Mouse (Mus musculus): ENCODE data around the gene Apbb1ip. TPM values are rescaled to one million over a fixed set of nuclear protein-coding genes. Genes with fewer than 3 reads are reported as not detected.

Apbb1ip gene
- polyA plus RNA-seq, 1 experiment: 45.2 TPM

DNA sequence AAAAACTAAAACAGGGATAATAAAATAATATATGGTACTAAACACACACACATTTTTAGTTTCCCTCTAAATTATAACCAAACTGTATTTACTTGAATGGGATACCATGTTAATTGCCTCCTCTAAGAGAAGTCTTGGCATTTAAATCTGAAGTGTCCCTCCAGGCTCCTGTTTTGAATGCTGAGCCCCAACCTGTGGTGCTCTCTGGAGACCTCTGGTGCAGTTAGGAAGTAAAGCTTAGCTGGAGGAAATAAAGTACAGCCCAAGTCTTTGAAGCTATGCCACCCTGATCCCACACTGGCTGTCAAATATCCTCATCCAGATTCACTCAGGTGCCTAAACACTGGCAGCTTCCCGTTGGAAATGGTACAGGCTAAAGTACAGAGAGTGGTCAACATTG is 10.9 kb downstream of the Apbb1ip start:
- WGBS: 27% methylated on average over 1 of the region's 1 CpGs
- H3K4me3 ChIP-seq (ENCODE audit: control insufficient read depth, insufficient read depth, low read length): no peak overlapping the region
- no peaks in the 10 kb centered on the region; the same call in 1 of the 2 replicates for H3K36me3 ChIP-seq (ENCODE audit: control insufficient read depth, insufficient read depth, low read length)
- peak overlapping the region; percentile 100 for H3K27ac ChIP-seq (ENCODE audit: control insufficient read depth, insufficient read depth, low read length)
- DNase-seq: peak; percentile 22
- peaks cover 15% of the 10 kb centered on the region for H3K4me1 ChIP-seq (replicated peaks; ENCODE audit: control insufficient read depth, insufficient read depth, low read length)
- TF ChIP-seq POLR2A (IDR thresholded peaks at IDR 0.05; ENCODE audit: control insufficient read depth, extremely low read depth, insufficient read depth, low read length, poor library complexity): no peak
- no peak for TF ChIP-seq CTCF (IDR thresholded peaks at IDR 0.05; ENCODE audit: borderline replicate concordance, control insufficient read depth, extremely low read depth, insufficient read depth, low read length, poor library complexity)
- no peaks in the 10 kb centered on the region for H3K27me3 ChIP-seq (ENCODE audit: control insufficient read depth, insufficient read depth, low read length)

DNA sequence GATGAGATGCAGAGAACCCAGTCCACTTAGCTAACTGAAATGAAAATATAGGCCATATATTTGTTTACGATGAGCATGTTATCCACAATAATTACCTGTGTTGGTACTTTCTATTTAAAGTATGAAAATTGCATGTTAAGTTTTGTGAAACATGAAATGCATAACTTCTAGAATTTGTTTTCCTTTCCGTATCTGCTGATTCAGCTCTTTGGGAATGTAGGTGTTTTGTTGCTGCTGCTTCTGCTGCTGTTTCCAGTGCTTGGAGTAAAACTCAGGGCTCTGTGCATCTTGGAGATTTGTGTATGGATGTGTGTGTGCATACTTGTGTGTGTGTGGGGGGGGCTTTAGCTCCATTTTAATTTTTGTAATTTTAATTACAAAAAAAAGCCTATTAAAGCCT is 14.8 kb downstream of the Apbb1ip start:
- H3K4me1 ChIP-seq (replicated peaks; ENCODE audit: control insufficient read depth, insufficient read depth, low read length): peaks cover 6% of the 10 kb centered on the region
- WGBS: 100% methylated on average over 2 of the region's 2 CpGs
- DNase-seq: no peak
- no peaks in the 10 kb centered on the region; the same call in 1 of the 2 replicates for H3K36me3 ChIP-seq (ENCODE audit: control insufficient read depth, insufficient read depth, low read length)
- no peak overlapping the region for H3K27ac ChIP-seq (ENCODE audit: control insufficient read depth, insufficient read depth, low read length)
- H3K27me3 ChIP-seq (ENCODE audit: control insufficient read depth, insufficient read depth, low read length): no peaks in the 10 kb centered on the region
- no peak overlapping the region for H3K4me3 ChIP-seq (ENCODE audit: control insufficient read depth, insufficient read depth, low read length)
- TF ChIP-seq POLR2A (IDR thresholded peaks at IDR 0.05; ENCODE audit: control insufficient read depth, extremely low read depth, insufficient read depth, low read length, poor library complexity) (no peak), CTCF (IDR thresholded peaks at IDR 0.05; ENCODE audit: borderline replicate concordance, control insufficient read depth, extremely low read depth, insufficient read depth, low read length, poor library complexity) (no peak)

DNA sequence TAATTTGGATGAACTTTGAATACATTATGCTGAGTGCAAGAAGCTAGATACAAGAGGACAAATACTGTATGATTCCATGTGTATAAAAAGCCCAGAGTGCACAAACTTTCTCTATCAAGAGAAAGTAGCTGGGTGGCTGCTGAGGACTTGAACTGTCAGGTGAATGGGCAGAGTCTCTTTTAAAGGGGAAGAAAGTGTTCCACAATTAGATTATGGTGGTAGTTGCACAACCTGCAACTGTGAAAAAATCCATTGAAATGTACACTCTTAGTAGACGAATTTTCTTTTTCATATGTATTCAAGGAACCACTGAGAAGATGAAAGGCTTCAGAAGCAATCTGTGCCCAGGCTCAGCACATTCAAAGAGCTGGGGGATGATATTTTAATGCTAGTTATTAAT is 15.7 kb downstream of the Apbb1ip start:
- WGBS: 35% methylated on average over 1 of the region's 1 CpGs
- no peak overlapping the region for H3K27ac ChIP-seq (ENCODE audit: control insufficient read depth, insufficient read depth, low read length)
- no peaks in the 10 kb centered on the region for H3K27me3 ChIP-seq (ENCODE audit: control insufficient read depth, insufficient read depth, low read length)
- no peak for TF ChIP-seq POLR2A (IDR thresholded peaks at IDR 0.05; ENCODE audit: control insufficient read depth, extremely low read depth, insufficient read depth, low read length, poor library complexity)
- no peak for TF ChIP-seq CTCF (IDR thresholded peaks at IDR 0.05; ENCODE audit: borderline replicate concordance, control insufficient read depth, extremely low read depth, insufficient read depth, low read length, poor library complexity)
- DNase-seq: no peak
- H3K36me3 ChIP-seq (ENCODE audit: control insufficient read depth, insufficient read depth, low read length): no peaks in the 10 kb centered on the region; the same call in 1 of the 2 replicates
- H3K4me3 ChIP-seq (ENCODE audit: control insufficient read depth, insufficient read depth, low read length): no peak overlapping the region
- peaks cover 6% of the 10 kb centered on the region for H3K4me1 ChIP-seq (replicated peaks; ENCODE audit: control insufficient read depth, insufficient read depth, low read length)

DNA sequence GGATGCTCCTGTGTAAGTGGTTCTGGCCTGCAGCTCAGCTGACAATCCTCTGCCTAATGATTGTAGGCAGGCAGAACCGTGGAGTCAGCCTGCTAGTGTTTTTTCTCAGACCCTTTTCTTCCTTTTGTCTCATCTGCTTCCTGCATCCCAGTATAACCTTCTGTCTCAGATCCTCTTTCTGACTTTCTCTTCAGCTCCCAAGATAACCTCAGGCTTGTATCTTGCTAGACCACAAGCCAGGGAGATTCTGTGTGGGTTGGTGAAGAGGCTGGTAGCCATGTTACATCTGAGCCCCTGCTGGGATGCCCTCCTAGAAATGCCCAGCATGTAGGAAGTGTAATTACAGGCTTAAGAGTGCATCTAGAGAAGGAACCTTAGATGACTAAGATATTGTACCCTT is 16.5 kb downstream of the Apbb1ip start:
- H3K27ac ChIP-seq (ENCODE audit: control insufficient read depth, insufficient read depth, low read length): no peak overlapping the region
- peaks cover 6% of the 10 kb centered on the region for H3K4me1 ChIP-seq (replicated peaks; ENCODE audit: control insufficient read depth, insufficient read depth, low read length)
- 22% methylated on average over 1 of the region's 1 CpGs for WGBS
- no peak overlapping the region for H3K4me3 ChIP-seq (ENCODE audit: control insufficient read depth, insufficient read depth, low read length)
- no peaks in the 10 kb centered on the region; the same call in 1 of the 2 replicates for H3K36me3 ChIP-seq (ENCODE audit: control insufficient read depth, insufficient read depth, low read length)
- no peaks in the 10 kb centered on the region for H3K27me3 ChIP-seq (ENCODE audit: control insufficient read depth, insufficient read depth, low read length)
- no peak for DNase-seq
- TF ChIP-seq POLR2A (IDR thresholded peaks at IDR 0.05; ENCODE audit: control insufficient read depth, extremely low read depth, insufficient read depth, low read length, poor library complexity) (no peak), CTCF (IDR thresholded peaks at IDR 0.05; ENCODE audit: borderline replicate concordance, control insufficient read depth, extremely low read depth, insufficient read depth, low read length, poor library complexity) (no peak)

DNA sequence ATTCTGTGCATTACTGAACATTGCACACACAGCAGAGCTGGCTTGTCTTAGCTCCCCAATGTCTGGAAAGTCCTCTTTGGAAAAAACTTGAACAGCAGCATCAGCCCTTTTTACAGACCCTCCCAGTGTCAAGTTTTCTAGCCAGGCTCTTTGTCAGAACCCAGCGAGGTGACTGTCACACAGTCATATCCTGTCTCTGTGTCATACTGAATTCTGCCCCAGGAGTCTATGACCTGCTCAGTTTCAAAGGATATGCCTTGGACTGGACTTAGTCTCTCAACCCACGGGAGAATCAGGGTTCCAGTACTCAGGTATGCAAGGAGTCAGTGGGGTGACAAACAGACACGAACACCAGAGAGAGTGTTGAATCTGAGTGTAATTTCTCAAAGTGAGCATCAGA is 21.2 kb downstream of the Apbb1ip start:
- DNase-seq: no peak
- no peak overlapping the region for H3K27ac ChIP-seq (ENCODE audit: control insufficient read depth, insufficient read depth, low read length)
- H3K36me3 ChIP-seq (ENCODE audit: control insufficient read depth, insufficient read depth, low read length): no peaks in the 10 kb centered on the region; the same call in 1 of the 2 replicates
- no peaks in the 10 kb centered on the region; the same call in none of the 2 replicates for H3K4me1 ChIP-seq (replicated peaks; ENCODE audit: control insufficient read depth, insufficient read depth, low read length)
- TF ChIP-seq POLR2A (IDR thresholded peaks at IDR 0.05; ENCODE audit: control insufficient read depth, extremely low read depth, insufficient read depth, low read length, poor library complexity) (no peak), CTCF (IDR thresholded peaks at IDR 0.05; ENCODE audit: borderline replicate concordance, control insufficient read depth, extremely low read depth, insufficient read depth, low read length, poor library complexity) (no peak)
- 96% methylated on average over 3 of the region's 3 CpGs for WGBS
- no peak overlapping the region for H3K4me3 ChIP-seq (ENCODE audit: control insufficient read depth, insufficient read depth, low read length)
- no peaks in the 10 kb centered on the region for H3K27me3 ChIP-seq (ENCODE audit: control insufficient read depth, insufficient read depth, low read length)

DNA sequence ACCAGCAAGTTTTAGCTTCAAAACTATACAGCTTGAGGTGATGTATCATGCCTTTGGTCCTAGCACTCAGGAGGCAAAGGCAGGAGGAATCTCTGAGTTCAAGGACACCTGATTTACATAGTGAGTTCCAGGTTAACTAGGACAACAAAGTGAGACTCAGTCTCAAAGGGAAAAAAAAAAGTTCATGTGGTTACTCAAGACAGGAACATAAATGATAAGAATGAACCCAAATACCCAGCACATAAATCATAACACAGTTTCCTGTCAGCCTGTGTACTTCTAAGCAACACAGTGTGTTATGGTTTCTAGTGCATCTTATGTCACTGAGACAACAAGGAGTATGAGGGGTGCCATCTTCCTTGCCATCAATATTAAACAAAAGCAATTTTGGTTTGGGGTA is 22.6 kb downstream of the Apbb1ip start:
- H3K4me1 ChIP-seq (replicated peaks; ENCODE audit: control insufficient read depth, insufficient read depth, low read length): no peaks in the 10 kb centered on the region; the same call in 1 of the 2 replicates
- no peaks in the 10 kb centered on the region for H3K27me3 ChIP-seq (ENCODE audit: control insufficient read depth, insufficient read depth, low read length)
- H3K27ac ChIP-seq (ENCODE audit: control insufficient read depth, insufficient read depth, low read length): no peak overlapping the region
- TF ChIP-seq CTCF (IDR thresholded peaks at IDR 0.05; ENCODE audit: borderline replicate concordance, control insufficient read depth, extremely low read depth, insufficient read depth, low read length, poor library complexity): no peak
- no peak for TF ChIP-seq POLR2A (IDR thresholded peaks at IDR 0.05; ENCODE audit: control insufficient read depth, extremely low read depth, insufficient read depth, low read length, poor library complexity)
- no peak for DNase-seq
- no peaks in the 10 kb centered on the region; the same call in 1 of the 2 replicates for H3K36me3 ChIP-seq (ENCODE audit: control insufficient read depth, insufficient read depth, low read length)
- H3K4me3 ChIP-seq (ENCODE audit: control insufficient read depth, insufficient read depth, low read length): no peak overlapping the region
